Mouse (Mus musculus) right cerebral cortex, adult 2 months (tissue): ENCODE results near the gene Prdx3.
A peak's percentile ranks its signal among the peaks of the same experiment; 100 is the strongest.
"Not testable (repeated sequence)": the region's sequence is repeated elsewhere in the genome, so short reads cannot be mapped to it uniquely, and the experiment has no call there.

Experiments
- DNase-seq, 2 experiments: peaks; one replicate each; pipeline ENCODE4 v3.0.0; 2021 to 2022; ENCODE audit warnings: low spot score in 2 of 2

The Prdx3 gene

DNA sequence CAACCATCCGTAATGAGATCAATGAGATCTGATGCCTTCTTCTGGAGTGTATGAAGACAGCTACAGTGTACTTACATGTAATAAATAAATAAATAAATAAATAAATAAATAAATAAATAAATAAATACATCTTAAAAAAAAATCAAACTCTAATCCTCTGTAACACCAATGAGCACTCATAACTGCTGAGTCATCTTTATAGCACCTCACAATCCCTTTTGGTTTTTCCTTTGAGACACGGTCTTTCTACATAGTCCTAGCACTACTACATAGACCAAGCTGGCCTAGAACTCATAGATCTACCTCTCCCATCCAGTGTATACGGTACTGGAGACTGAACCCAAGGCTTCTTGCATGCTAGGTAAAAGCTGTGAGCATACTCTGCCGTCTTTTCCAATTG lies 8.2 kb downstream of the Prdx3 start:
- not testable (repeated sequence) for DNase-seq

DNA sequence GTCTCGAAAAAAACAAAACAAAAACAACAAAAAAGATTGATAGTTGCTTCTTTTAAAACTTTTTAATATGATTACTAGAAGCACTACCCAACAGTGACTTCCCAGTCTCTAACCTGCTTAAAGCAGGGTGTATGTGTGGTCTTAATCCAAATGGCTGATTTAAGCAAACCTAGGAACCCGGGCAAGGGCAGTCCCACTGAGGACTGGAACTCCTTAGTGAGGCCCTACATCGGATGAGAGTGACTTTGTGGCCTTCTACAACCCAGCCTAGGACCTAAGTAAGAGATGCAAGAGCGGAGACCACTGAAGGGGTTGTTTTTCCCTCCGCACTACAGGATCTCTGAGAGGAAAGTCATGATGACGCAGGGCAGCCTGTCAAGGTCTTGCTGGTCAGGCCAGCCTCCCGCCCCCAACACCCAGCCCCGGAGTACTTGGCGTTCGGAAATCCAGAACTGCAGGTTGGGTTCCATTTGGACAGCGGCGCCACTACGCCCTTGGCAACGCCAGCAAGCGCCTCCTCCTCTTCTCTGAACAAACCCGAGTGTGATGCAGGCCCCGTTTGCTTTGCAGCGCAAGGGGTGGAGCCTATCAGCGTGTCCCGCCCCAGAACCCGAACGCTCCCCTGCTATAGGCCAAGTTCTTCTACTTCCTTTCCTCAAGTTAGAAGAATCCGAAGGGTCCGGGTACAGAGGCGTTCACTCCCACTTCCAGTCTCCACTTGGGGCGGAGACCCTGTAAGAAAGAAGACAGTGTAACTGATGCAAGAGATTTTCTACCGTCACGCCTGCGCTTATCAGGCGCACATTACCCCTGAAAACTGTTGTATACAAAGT lies 13.3 kb downstream of the Prdx3 start, which contains the start of gene Sfxn4:
TSS of gene Sfxn4 (minus strand) at position 612 of the 833 bp plus-strand sequence.
- peak; percentile 92 to 94 for DNase-seq

DNA sequence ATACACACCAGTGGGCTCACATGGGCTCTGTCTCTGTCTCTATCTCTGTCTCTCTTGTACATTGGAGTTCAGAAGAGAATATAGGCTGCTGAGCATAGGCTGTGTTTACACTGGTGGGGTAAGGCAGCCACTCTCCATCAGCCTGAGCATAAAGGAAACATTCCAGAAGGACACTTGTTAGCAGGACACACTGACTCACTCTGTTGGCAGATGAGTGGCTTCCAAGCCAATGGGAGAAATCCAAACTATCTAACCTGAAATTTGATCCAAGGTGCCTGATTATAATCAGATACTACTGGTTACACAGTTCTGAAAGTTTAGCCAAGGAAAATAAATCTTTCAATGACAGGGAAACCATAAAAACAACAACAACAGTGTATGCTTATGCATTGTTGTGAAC lies 28.6 kb downstream of the Prdx3 start:
- no peak for DNase-seq

DNA sequence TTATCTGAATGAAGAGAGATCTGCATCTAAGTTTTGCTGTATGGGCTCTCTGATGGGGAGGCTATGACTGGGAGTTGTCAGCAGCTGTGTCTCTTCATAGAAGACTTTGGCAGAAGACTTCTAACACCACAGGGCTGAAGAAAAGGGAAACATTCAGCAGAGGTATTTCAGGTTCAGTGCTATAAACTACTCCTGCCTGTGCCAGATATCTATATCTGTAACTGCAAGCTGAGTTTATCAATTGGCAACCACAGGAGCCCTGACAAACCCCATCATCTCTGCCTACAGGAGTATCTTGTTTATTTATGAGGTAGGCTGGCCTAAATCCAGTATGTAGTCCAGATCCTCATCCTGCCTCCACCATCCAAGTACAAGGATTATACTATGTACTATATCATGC lies 31.0 kb downstream of the Prdx3 start:
- no peak for DNase-seq

DNA sequence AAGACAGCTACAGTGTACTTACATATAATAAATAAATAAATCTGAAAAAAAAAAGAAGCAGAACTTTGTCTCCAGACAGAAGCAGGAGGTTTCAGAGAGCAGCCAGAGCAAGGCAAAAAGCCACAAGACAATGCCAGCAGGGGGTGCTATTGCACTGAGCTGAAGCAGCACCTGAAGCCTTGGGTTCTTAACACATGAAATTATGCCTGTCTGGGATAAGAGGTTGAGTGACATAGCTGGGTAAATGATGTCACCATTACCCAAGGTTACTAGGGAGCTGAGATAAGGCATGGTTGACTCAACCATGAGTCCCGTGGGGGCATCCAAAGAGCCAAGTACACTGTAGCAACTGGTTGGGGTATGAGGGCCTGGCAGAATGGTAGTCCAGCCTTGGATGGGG lies 36.6 kb downstream of the Prdx3 start:
- DNase-seq = peak; percentile 64 to 70

DNA sequence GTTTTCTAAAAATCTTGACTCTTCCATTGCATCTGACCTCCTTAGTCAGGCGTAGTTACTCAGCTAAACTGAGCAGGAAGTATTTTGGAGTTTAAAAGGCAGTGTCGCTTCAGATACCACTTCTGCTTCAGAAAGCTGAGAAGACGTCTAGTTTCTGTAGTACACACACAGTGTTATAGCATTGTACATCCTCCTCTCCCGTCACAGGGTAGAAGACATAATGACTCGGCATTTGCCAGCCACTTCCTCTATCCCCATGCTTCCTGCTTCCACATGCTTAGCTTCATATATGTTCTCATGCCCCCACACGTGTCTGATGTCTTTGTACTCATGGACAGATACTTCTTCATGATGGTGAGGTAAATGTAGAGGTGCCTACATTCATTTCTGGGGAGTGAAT lies 55.7 kb downstream of the Prdx3 start:
- no peak for DNase-seq
